Mouse (Mus musculus) liver, embryonic 11.5 days (tissue): ENCODE measurements around the gene Nrgn. TPM values are rescaled to one million over a fixed set of nuclear protein-coding genes. Genes with fewer than 3 reads are reported as not detected.

Source experiments
- ATAC-seq: fragments of 200-750 bp; cut with Nextera tagmentation; replicated peaks from 2 replicates; pipeline ENCODE4 v1.8.0; 2017; ENCODE audit warnings: moderate number of reproducible peaks, mild to moderate bottlenecking, moderate TSS enrichment, moderate library complexity; ENCODE audit not compliant: low FRiP score
- DNase-seq: peaks from one replicate; pipeline ENCODE4 v3.0.0-alpha.2; 2017; ENCODE audit warnings: low spot score
- H3K27ac ChIP-seq: fragments of 300-500 bp; sonication (generic); 2 replicates; pipeline ENCODE4 v1.5.1; 2014; ENCODE audit warnings: mild to moderate bottlenecking, low read depth, low read length, control low read depth
- H3K27me3 ChIP-seq: fragments of 300-500 bp; sonication (generic); replicated peaks from 2 replicates; pipeline ENCODE4 v1.6.1; 2014; ENCODE audit warnings: low read length, mixed read lengths; ENCODE audit not compliant: control insufficient read depth, insufficient read depth
- H3K36me3 ChIP-seq: fragments of 300-500 bp; sonication (generic); 2 replicates; pipeline ENCODE4 v1.6.1; 2014; ENCODE audit warnings: mild to moderate bottlenecking, low read length, moderate library complexity, mixed read lengths; ENCODE audit not compliant: control insufficient read depth, insufficient read depth
- H3K4me1 ChIP-seq: fragments of 300-500 bp; sonication (generic); replicated peaks from 2 replicates; pipeline ENCODE4 v1.6.1; 2014; ENCODE audit warnings: low read length, mixed read lengths; ENCODE audit not compliant: control insufficient read depth, insufficient read depth
- H3K4me2 ChIP-seq: fragments of 300-500 bp; sonication (generic); 2 replicates; pipeline ENCODE4 v1.6.1; 2014; ENCODE audit warnings: mild to moderate bottlenecking, control low read depth, moderate library complexity
- H3K4me3 ChIP-seq: fragments of 300-500 bp; sonication (generic); 2 replicates; pipeline ENCODE4 v1.5.1; 2014; ENCODE audit warnings: low read depth, low read length, control low read depth
- H3K9ac ChIP-seq: fragments of 300-500 bp; sonication (generic); 2 replicates; pipeline ENCODE4 v1.6.1; 2014; ENCODE audit warnings: low read depth, low read length, control low read depth
- H3K9me3 ChIP-seq: fragments of 300-500 bp; sonication (generic); 2 replicates; pipeline ENCODE4 v1.6.1; 2016; ENCODE audit warnings: low read length, inconsistent platforms, mixed read lengths; ENCODE audit not compliant: control insufficient read depth
- WGBS: fragments of 180-500 bp; shearing (Covaris S2); extraction: QIAGEN DNeasy Blood & Tissue Kit; methylation state at CpG from one replicate; pipeline ENCODE4 v1.1.7; 2014; 5-methylcytosine and 5-hydroxymethylcytosine counted together
- polyA plus RNA-seq: library from polyadenylated mRNA; unstranded; fragments of >200 nt; fragmentation: Nextera tagmentation; extraction: Ambion mirVana; gene quantifications from 2 replicates; pipeline ENCODE4 v1.2.1, GENCODE M21; 2014

Gene Nrgn
- polyA plus RNA-seq, 1 experiment from 2014 or later: 23.6 TPM

- peak overlapping the region; percentile 44; the same call in 1 of the 2 replicates for H3K4me2 ChIP-seq
- H3K4me1 ChIP-seq: peaks cover 46% of the 10 kb centered on the region
Measured at GRCm38 (mm10) chr9:37567019-37567418, 14.3 kb upstream of the Nrgn start.

GRCm38 (mm10) chr9:37563805-37564204 lies 11.1 kb upstream of the Nrgn start:
- Histone ChIP-seq H3K9ac (no peak overlapping the region), H3K27me3 (no peaks in the 10 kb centered on the region), H3K9me3 (no peaks in the 10 kb centered on the region), H3K4me3 (no peak overlapping the region), H3K27ac (0 out of 2 replicates have a peak overlapping the region, but pooled peaks have one; percentile 19), H3K4me2 (peak overlapping the region; percentile 5; the same call in 1 of the 2 replicates), H3K4me1 (peaks cover 31% of the 10 kb centered on the region), H3K36me3 (no peaks in the 10 kb centered on the region)
- no peak for DNase-seq
- no peak for ATAC-seq
- 8% methylated on average over 1 of the region's 1 CpGs for WGBS

More at GRCm38 (mm10) chr9:37567019-37567418, 14.3 kb upstream of the Nrgn start:
- Histone ChIP-seq H3K9ac (no peak overlapping the region), H3K9me3 (no peaks in the 10 kb centered on the region), H3K27ac (peak overlapping the region; percentile 30; the same call in 1 of the 2 replicates), H3K36me3 (no peaks in the 10 kb centered on the region), H3K4me3 (no peak overlapping the region), H3K27me3 (no peaks in the 10 kb centered on the region)
- DNase-seq (no peak), ATAC-seq (peak; percentile 67)
- WGBS: 59% methylated on average over 2 of the region's 2 CpGs

GRCm38 (mm10) chr9:37560617-37561016 lies 7.9 kb upstream of the Nrgn start:
- no peak overlapping the region for H3K27ac ChIP-seq
- H3K27me3 ChIP-seq: no peaks in the 10 kb centered on the region
- no peak overlapping the region for H3K9ac ChIP-seq
- peaks cover 6% of the 10 kb centered on the region; the same call in 1 of the 2 replicates for H3K4me1 ChIP-seq
- WGBS: 90% methylated on average over 2 of the region's 2 CpGs
- ATAC-seq (no peak), DNase-seq (no peak)
- H3K4me2 ChIP-seq: no peak overlapping the region
- no peak overlapping the region for H3K4me3 ChIP-seq
- no peaks in the 10 kb centered on the region for H3K36me3 ChIP-seq
- H3K9me3 ChIP-seq: no peaks in the 10 kb centered on the region

GRCm38 (mm10) chr9:37556366-37556765 lies 3.7 kb upstream of the Nrgn start:
- Histone ChIP-seq H3K27me3 (peaks cover 8% of the 10 kb centered on the region), H3K9me3 (no peaks in the 10 kb centered on the region), H3K4me3 (no peak overlapping the region), H3K4me2 (no peak overlapping the region), H3K36me3 (no peaks in the 10 kb centered on the region), H3K4me1 (peaks cover 31% of the 10 kb centered on the region), H3K9ac (no peak overlapping the region), H3K27ac (no peak overlapping the region)
- ATAC-seq (no peak), DNase-seq (no peak)
- WGBS: 68% methylated on average over 3 of the region's 3 CpGs

- no peaks in the 10 kb centered on the region for H3K9me3 ChIP-seq
- peak within 1 kb of the TSS; percentile 54; the same call in 1 of the 2 replicates for H3K27ac ChIP-seq
- DNase-seq: no peak
- WGBS: 27% methylated on average over 7 of the region's 7 CpGs
- peaks cover 20% of the 10 kb centered on the region for H3K27me3 ChIP-seq
- H3K4me1 ChIP-seq: peaks cover 34% of the 10 kb centered on the region
- H3K36me3 ChIP-seq: no peaks in the 10 kb centered on the region
- no peak within 1 kb of the TSS for H3K4me3 ChIP-seq
- ATAC-seq: no peak
- no peak within 1 kb of the TSS for H3K4me2 ChIP-seq
- no peak within 1 kb of the TSS for H3K9ac ChIP-seq
Measured at GRCm38 (mm10) chr9:37554838-37555748, 2.4 kb upstream of the Nrgn start, which contains the start of gene Siae. Gene Siae, plus strand, starts transcription at chr9:37555698.

- ATAC-seq: peak; percentile 82
- Histone ChIP-seq H3K36me3 (no peaks in the 10 kb centered on the region), H3K4me2 (0 out of 2 replicates have a peak overlapping the region, but pooled peaks have one; percentile 4), H3K27ac (peak overlapping the region; percentile 54; the same call in 1 of the 2 replicates), H3K9ac (no peak overlapping the region), H3K27me3 (peaks cover 24% of the 10 kb centered on the region), H3K4me3 (no peak overlapping the region), H3K4me1 (peaks cover 34% of the 10 kb centered on the region), H3K9me3 (no peaks in the 10 kb centered on the region)
- 41% methylated on average over 1 of the region's 1 CpGs for WGBS
- DNase-seq: no peak
Measured at GRCm38 (mm10) chr9:37554279-37554678, 1.6 kb upstream of the Nrgn start.

GRCm38 (mm10) chr9:37551751-37552531 lies 763 bp downstream of the Nrgn start:
- Histone ChIP-seq H3K9ac (peak overlapping the region; percentile 4; the same call in 1 of the 2 replicates), H3K27me3 (peaks cover 27% of the 10 kb centered on the region), H3K4me2 (peak overlapping the region; percentile 72), H3K27ac (no peak overlapping the region), H3K9me3 (no peaks in the 10 kb centered on the region), H3K4me1 (peaks cover 34% of the 10 kb centered on the region), H3K36me3 (no peaks in the 10 kb centered on the region), H3K4me3 (peak overlapping the region; percentile 47)
- 3% methylated on average over 23 of the region's 23 CpGs for WGBS
- DNase-seq: no peak
- ATAC-seq: 0 out of 2 replicates have a peak, but pooled peaks have one; percentile 3

GRCm38 (mm10) chr9:37550435-37550834 lies 2.3 kb downstream of the Nrgn start:
- no peaks in the 10 kb centered on the region for H3K36me3 ChIP-seq
- DNase-seq: no peak
- H3K4me2 ChIP-seq: no peak overlapping the region
- H3K9ac ChIP-seq: no peak overlapping the region
- no peak overlapping the region for H3K27ac ChIP-seq
- 48% methylated on average over 1 of the region's 1 CpGs for WGBS
- H3K9me3 ChIP-seq: no peaks in the 10 kb centered on the region
- H3K4me1 ChIP-seq: peaks cover 36% of the 10 kb centered on the region
- peaks cover 38% of the 10 kb centered on the region for H3K27me3 ChIP-seq
- H3K4me3 ChIP-seq: no peak overlapping the region
- no peak for ATAC-seq
